Mouse (Mus musculus): Measurements from ENCODE around the gene Pik3r5. TPM values are rescaled to one million over a fixed set of nuclear protein-coding genes. Genes with fewer than 3 reads are reported as not detected.

Gene Pik3r5
- polyA plus RNA-seq, 1 experiment = 0.69 TPM

- Histone ChIP-seq H3K27ac (ENCODE audit: control insufficient read depth, insufficient read depth, low read depth, low read length) (no peak overlapping the region), H3K4me1 (ENCODE audit: control insufficient read depth, insufficient read depth, low read length) (no peaks in the 10 kb centered on the region), H3K27me3 (ENCODE audit: control insufficient read depth, insufficient read depth, low read length) (no peaks in the 10 kb centered on the region), H3K36me3 (ENCODE audit: control insufficient read depth, insufficient read depth, low read length) (no peaks in the 10 kb centered on the region), H3K4me3 (ENCODE audit: control insufficient read depth, low read depth, low read length) (no peak overlapping the region)
- no peak for TF ChIP-seq POLR2A (IDR thresholded peaks at IDR 0.05; ENCODE audit: control insufficient read depth, low read depth, low read length)
- TF ChIP-seq CTCF (IDR thresholded peaks at IDR 0.05; ENCODE audit: control insufficient read depth, insufficient read depth, insufficient replicate concordance, low read depth, low read length) = no peak
These were observed 27.1 kb downstream of the Pik3r5 start for GRCm38 (mm10) chr11:68459021-68459420.

GRCm38 (mm10) chr11:68459486-68459885, 27.6 kb downstream of the Pik3r5 start:
- no peaks in the 10 kb centered on the region for H3K4me1 ChIP-seq (ENCODE audit: control insufficient read depth, insufficient read depth, low read length)
- TF ChIP-seq CTCF (IDR thresholded peaks at IDR 0.05; ENCODE audit: control insufficient read depth, insufficient read depth, insufficient replicate concordance, low read depth, low read length) = no peak
- no peak for TF ChIP-seq POLR2A (IDR thresholded peaks at IDR 0.05; ENCODE audit: control insufficient read depth, low read depth, low read length)
- H3K36me3 ChIP-seq (ENCODE audit: control insufficient read depth, insufficient read depth, low read length) = no peaks in the 10 kb centered on the region
- no peak overlapping the region for H3K4me3 ChIP-seq (ENCODE audit: control insufficient read depth, low read depth, low read length)
- no peaks in the 10 kb centered on the region for H3K27me3 ChIP-seq (ENCODE audit: control insufficient read depth, insufficient read depth, low read length)
- no peak overlapping the region for H3K27ac ChIP-seq (ENCODE audit: control insufficient read depth, insufficient read depth, low read depth, low read length)

- Histone ChIP-seq H3K36me3 (ENCODE audit: control insufficient read depth, insufficient read depth, low read length) (no peaks in the 10 kb centered on the region), H3K4me1 (ENCODE audit: control insufficient read depth, insufficient read depth, low read length) (no peaks in the 10 kb centered on the region), H3K4me3 (ENCODE audit: control insufficient read depth, low read depth, low read length) (no peak overlapping the region), H3K27me3 (ENCODE audit: control insufficient read depth, insufficient read depth, low read length) (no peaks in the 10 kb centered on the region), H3K27ac (ENCODE audit: control insufficient read depth, insufficient read depth, low read depth, low read length) (no peak overlapping the region)
- TF ChIP-seq CTCF (IDR thresholded peaks at IDR 0.05; ENCODE audit: control insufficient read depth, insufficient read depth, insufficient replicate concordance, low read depth, low read length) = no peak
- no peak for TF ChIP-seq POLR2A (IDR thresholded peaks at IDR 0.05; ENCODE audit: control insufficient read depth, low read depth, low read length)
These were observed 30.8 kb downstream of the Pik3r5 start for GRCm38 (mm10) chr11:68462716-68463115.

- no peaks in the 10 kb centered on the region for H3K36me3 ChIP-seq (ENCODE audit: control insufficient read depth, insufficient read depth, low read length)
- H3K27ac ChIP-seq (ENCODE audit: control insufficient read depth, insufficient read depth, low read depth, low read length) = no peak overlapping the region
- no peak overlapping the region for H3K4me3 ChIP-seq (ENCODE audit: control insufficient read depth, low read depth, low read length)
- no peaks in the 10 kb centered on the region for H3K27me3 ChIP-seq (ENCODE audit: control insufficient read depth, insufficient read depth, low read length)
- TF ChIP-seq CTCF (IDR thresholded peaks at IDR 0.05; ENCODE audit: control insufficient read depth, insufficient read depth, insufficient replicate concordance, low read depth, low read length) = no peak
- no peak for TF ChIP-seq POLR2A (IDR thresholded peaks at IDR 0.05; ENCODE audit: control insufficient read depth, low read depth, low read length)
- no peaks in the 10 kb centered on the region for H3K4me1 ChIP-seq (ENCODE audit: control insufficient read depth, insufficient read depth, low read length)
These were observed 32.3 kb downstream of the Pik3r5 start for GRCm38 (mm10) chr11:68464260-68464659.

GRCm38 (mm10) chr11:68465090-68465489, 33.2 kb downstream of the Pik3r5 start:
- no peaks in the 10 kb centered on the region for H3K27me3 ChIP-seq (ENCODE audit: control insufficient read depth, insufficient read depth, low read length)
- H3K4me1 ChIP-seq (ENCODE audit: control insufficient read depth, insufficient read depth, low read length) = no peaks in the 10 kb centered on the region
- H3K36me3 ChIP-seq (ENCODE audit: control insufficient read depth, insufficient read depth, low read length) = no peaks in the 10 kb centered on the region
- no peak overlapping the region for H3K4me3 ChIP-seq (ENCODE audit: control insufficient read depth, low read depth, low read length)
- no peak overlapping the region for H3K27ac ChIP-seq (ENCODE audit: control insufficient read depth, insufficient read depth, low read depth, low read length)
- TF ChIP-seq POLR2A (IDR thresholded peaks at IDR 0.05; ENCODE audit: control insufficient read depth, low read depth, low read length) (no peak), CTCF (IDR thresholded peaks at IDR 0.05; ENCODE audit: control insufficient read depth, insufficient read depth, insufficient replicate concordance, low read depth, low read length) (no peak)

- TF ChIP-seq POLR2A (IDR thresholded peaks at IDR 0.05; ENCODE audit: control insufficient read depth, low read depth, low read length) (no peak), CTCF (IDR thresholded peaks at IDR 0.05; ENCODE audit: control insufficient read depth, insufficient read depth, insufficient replicate concordance, low read depth, low read length) (no peak)
- Histone ChIP-seq H3K4me3 (ENCODE audit: control insufficient read depth, low read depth, low read length) (no peak overlapping the region), H3K36me3 (ENCODE audit: control insufficient read depth, insufficient read depth, low read length) (no peaks in the 10 kb centered on the region), H3K27ac (ENCODE audit: control insufficient read depth, insufficient read depth, low read depth, low read length) (no peak overlapping the region), H3K4me1 (ENCODE audit: control insufficient read depth, insufficient read depth, low read length) (no peaks in the 10 kb centered on the region), H3K27me3 (ENCODE audit: control insufficient read depth, insufficient read depth, low read length) (no peaks in the 10 kb centered on the region)
These were observed 35.5 kb downstream of the Pik3r5 start for GRCm38 (mm10) chr11:68467441-68467840.

DNA sequence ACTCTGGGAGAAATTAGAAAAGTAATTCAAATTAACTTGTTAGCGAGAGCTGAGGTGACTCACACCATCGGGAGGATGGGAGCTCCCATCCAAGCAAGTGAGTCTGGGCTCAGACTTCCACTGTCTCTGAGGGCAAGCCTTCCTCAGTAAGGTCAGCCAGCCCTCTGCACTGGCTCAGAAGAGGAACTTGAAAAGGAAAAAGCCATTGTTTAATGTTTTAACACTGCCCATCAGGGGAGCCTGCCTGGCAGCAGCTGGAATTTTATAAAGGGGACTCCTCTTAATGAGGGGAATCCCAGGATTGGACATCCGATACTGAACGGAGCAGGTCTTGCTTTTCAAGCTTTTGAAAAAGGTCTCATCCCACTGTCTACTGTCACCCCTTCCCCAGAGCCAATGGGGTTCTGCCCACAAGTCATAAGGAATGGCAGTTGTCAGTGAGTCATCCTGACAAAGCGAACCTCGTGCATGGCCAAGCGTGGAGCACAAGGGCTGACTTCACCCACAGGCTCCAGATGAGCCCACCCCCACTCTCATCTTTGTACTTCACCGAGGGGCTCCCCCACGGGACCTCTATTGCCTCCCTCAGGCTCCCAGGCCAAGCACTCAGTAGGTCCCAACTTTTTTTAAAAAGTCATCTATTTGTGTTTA, 36.2 kb downstream of the Pik3r5 start:
- H3K27me3 ChIP-seq (ENCODE audit: control insufficient read depth, insufficient read depth, low read length) = no peaks in the 10 kb centered on the region
- no peaks in the 10 kb centered on the region for H3K36me3 ChIP-seq (ENCODE audit: control insufficient read depth, insufficient read depth, low read length)
- no peaks in the 10 kb centered on the region for H3K4me1 ChIP-seq (ENCODE audit: control insufficient read depth, insufficient read depth, low read length)
- no peak overlapping the region for H3K27ac ChIP-seq (ENCODE audit: control insufficient read depth, insufficient read depth, low read depth, low read length)
- no peak for TF ChIP-seq CTCF (IDR thresholded peaks at IDR 0.05; ENCODE audit: control insufficient read depth, insufficient read depth, insufficient replicate concordance, low read depth, low read length)
- H3K4me3 ChIP-seq (ENCODE audit: control insufficient read depth, low read depth, low read length) = no peak overlapping the region

DNA sequence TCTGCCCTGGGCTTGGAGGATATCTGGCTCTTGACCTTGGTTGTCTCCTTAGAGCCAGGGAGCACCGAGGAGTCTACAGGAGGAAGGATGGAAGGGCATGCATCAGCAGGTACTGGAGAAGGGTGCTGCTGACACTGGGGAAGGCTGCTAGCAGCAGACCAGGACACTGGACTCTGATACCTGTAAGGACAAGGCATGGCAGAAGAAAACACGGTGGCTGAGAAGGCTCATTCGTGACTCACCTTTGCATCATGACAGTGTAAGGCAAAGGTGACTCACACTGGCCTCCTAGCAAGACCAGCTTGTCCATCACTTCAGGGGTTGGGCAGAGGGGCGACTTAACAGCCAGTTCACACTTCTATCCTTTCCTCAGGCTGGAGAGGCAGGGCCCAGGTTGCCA, 37.0 kb downstream of the Pik3r5 start:
- Histone ChIP-seq H3K4me1 (ENCODE audit: control insufficient read depth, insufficient read depth, low read length) (no peaks in the 10 kb centered on the region), H3K36me3 (ENCODE audit: control insufficient read depth, insufficient read depth, low read length) (no peaks in the 10 kb centered on the region), H3K27ac (ENCODE audit: control insufficient read depth, insufficient read depth, low read depth, low read length) (no peak overlapping the region), H3K27me3 (ENCODE audit: control insufficient read depth, insufficient read depth, low read length) (no peaks in the 10 kb centered on the region), H3K4me3 (ENCODE audit: control insufficient read depth, low read depth, low read length) (no peak overlapping the region)
- TF ChIP-seq CTCF (IDR thresholded peaks at IDR 0.05; ENCODE audit: control insufficient read depth, insufficient read depth, insufficient replicate concordance, low read depth, low read length) = no peak
- TF ChIP-seq POLR2A (IDR thresholded peaks at IDR 0.05; ENCODE audit: control insufficient read depth, low read depth, low read length) = no peak
